Mouse (Mus musculus): ENCODE data around the gene Ubn1. TPM values are rescaled to one million over a fixed set of nuclear protein-coding genes. Genes with fewer than 3 reads are reported as not detected.

Gene Ubn1
- polyA plus RNA-seq, 1 experiment from 2014 or later: 16.0 TPM

DNA sequence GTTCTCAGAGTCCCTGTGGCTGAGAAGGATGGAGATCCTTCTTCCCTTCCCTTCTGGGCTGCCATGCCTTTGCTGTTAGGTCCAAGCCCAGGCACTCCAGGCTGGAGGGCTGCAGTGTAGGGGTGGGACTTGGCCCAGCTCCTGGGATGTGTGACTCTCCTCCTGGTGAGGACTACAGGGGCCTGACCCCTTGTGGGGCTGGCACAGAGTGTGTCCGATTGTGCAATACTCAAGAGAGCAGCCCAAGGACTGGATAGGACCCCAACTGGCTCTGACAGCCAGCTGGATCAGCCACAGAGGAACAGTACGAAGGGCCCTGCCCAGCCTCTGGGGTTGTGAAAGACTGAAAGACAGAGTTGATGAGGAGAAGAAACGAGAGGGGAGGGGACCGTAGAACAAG is 80.9 kb downstream of the Ubn1 start:
- 12% methylated on average over 4 of the region's 4 CpGs for WGBS
- no peak overlapping the region for H3K4me3 ChIP-seq
- no peaks in the 10 kb centered on the region for H3K9me3 ChIP-seq
- no peak overlapping the region for H3K9ac ChIP-seq
- peaks cover 72% of the 10 kb centered on the region for H3K27me3 ChIP-seq
- no peaks in the 10 kb centered on the region for H3K36me3 ChIP-seq
- H3K4me2 ChIP-seq: no peak overlapping the region
- ATAC-seq (ENCODE audit: low FRiP score): no peak
- H3K4me1 ChIP-seq (replicated peaks): peaks cover 16% of the 10 kb centered on the region
- no peak overlapping the region for H3K27ac ChIP-seq

GRCm38 (mm10) chr16:5131251-5131922 is 81.5 kb downstream of the Ubn1 start:
- Histone ChIP-seq H3K36me3 (no peaks in the 10 kb centered on the region), H3K27ac (no peak overlapping the region), H3K9ac (no peak overlapping the region), H3K27me3 (peaks cover 77% of the 10 kb centered on the region), H3K4me2 (peak overlapping the region; percentile 54), H3K4me1 (replicated peaks) (peaks cover 16% of the 10 kb centered on the region), H3K9me3 (no peaks in the 10 kb centered on the region), H3K4me3 (0 out of 2 replicates have a peak overlapping the region, but pooled peaks have one; percentile 36)
- ATAC-seq (ENCODE audit: low FRiP score): no peak
- WGBS: 3% methylated on average over 25 of the region's 25 CpGs

- WGBS: 1% methylated on average over 39 of the region's 39 CpGs
These were observed 82.5 kb downstream of the Ubn1 start, which contains the start of gene Ppl for GRCm38 (mm10) chr16:5132401-5132801. TSS of gene Ppl (minus strand) at chr16:5132421.

GRCm38 (mm10) chr16:5134623-5135330 is 84.9 kb downstream of the Ubn1 start:
- Histone ChIP-seq H3K4me3 (no peak overlapping the region), H3K9me3 (no peaks in the 10 kb centered on the region), H3K27ac (no peak overlapping the region), H3K9ac (no peak overlapping the region), H3K4me2 (no peak overlapping the region), H3K36me3 (no peaks in the 10 kb centered on the region), H3K4me1 (replicated peaks) (peaks cover 16% of the 10 kb centered on the region), H3K27me3 (peaks cover 65% of the 10 kb centered on the region)
- 0 out of 2 replicates have a peak, but pooled peaks have one; percentile 17 for ATAC-seq (ENCODE audit: low FRiP score)
- WGBS: 83% methylated on average over 13 of the region's 14 CpGs

More at GRCm38 (mm10) chr16:5132401-5132801, 82.5 kb downstream of the Ubn1 start, which contains the start of gene Ppl:
- H3K27me3 ChIP-seq: peaks cover 79% of the 10 kb centered on the region
- no peak for ATAC-seq (ENCODE audit: low FRiP score)
- H3K36me3 ChIP-seq: no peaks in the 10 kb centered on the region
- H3K4me3 ChIP-seq: peak within 1 kb of the TSS; percentile 36
- H3K9ac ChIP-seq: no peak within 1 kb of the TSS; the same call in 1 of the 2 replicates
- no peaks in the 10 kb centered on the region for H3K9me3 ChIP-seq
- peak within 1 kb of the TSS; percentile 54 for H3K4me2 ChIP-seq
- no peak within 1 kb of the TSS for H3K27ac ChIP-seq
- peaks cover 16% of the 10 kb centered on the region for H3K4me1 ChIP-seq (replicated peaks)

DNA sequence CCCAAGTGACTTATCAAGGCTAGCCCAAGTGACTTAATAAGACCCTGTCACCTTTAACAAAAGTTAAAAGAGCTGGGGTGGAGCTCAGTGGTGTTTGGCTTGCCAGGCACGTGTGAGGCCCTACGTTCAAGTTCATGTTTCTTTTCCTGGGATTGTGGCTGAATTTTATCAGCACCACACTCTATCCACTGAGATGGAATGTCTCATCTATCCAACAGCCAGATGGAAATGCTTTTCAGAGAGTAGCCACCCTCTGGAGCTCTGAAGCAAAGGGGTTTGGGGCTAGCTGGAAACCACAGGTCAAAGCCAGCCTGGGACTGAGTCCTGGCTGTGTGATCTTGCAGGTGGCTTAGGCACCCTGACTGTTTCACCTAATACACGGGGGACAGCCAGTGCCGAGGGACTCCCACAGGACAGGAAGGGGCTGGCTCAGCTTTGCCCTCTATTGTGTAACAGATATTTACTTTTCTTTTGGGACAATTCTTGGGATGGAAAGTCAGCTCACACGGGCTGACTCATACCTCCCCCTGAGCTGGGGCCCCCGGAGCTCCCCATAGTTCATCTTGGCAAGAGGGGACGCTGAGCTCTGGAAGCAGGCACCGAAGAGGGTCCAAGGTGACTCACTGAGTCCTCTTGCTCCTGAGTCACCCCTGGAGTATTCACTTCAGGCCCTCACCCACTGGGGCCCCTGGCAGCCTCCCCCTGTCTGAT is 85.8 kb downstream of the Ubn1 start:
- ATAC-seq (ENCODE audit: low FRiP score): no peak
- Histone ChIP-seq H3K4me2 (no peak overlapping the region), H3K4me1 (replicated peaks) (peaks cover 16% of the 10 kb centered on the region), H3K9ac (no peak overlapping the region), H3K4me3 (no peak overlapping the region), H3K36me3 (no peaks in the 10 kb centered on the region), H3K27me3 (peaks cover 56% of the 10 kb centered on the region), H3K27ac (no peak overlapping the region), H3K9me3 (no peaks in the 10 kb centered on the region)
- WGBS: 70% methylated on average over 8 of the region's 8 CpGs

Other genes with a start within 250 kb of the Ubn1 start
- gene 4930562C15Rik, start 214.6 kb upstream of the Ubn1 start, polyA plus RNA-seq (2015; fragmentation: Nextera tagmentation; extraction: Ambion mirVana): 0.65 TPM in 2 replicates
- 53.7 and 54.1 TPM in 2 replicates for gene Ubald1, start 169.7 kb upstream of the Ubn1 start, polyA plus RNA-seq (2015; fragmentation: Nextera tagmentation; extraction: Ambion mirVana)
- gene Mgrn1, start 163.8 kb upstream of the Ubn1 start, polyA plus RNA-seq (2015; fragmentation: Nextera tagmentation; extraction: Ambion mirVana): 107 and 115 TPM in 2 replicates
- 128 and 131 TPM in 2 replicates for gene Nudt16l1, start 111.3 kb upstream of the Ubn1 start, polyA plus RNA-seq (2015; fragmentation: Nextera tagmentation; extraction: Ambion mirVana)
- gene Anks3, start 85.9 kb upstream of the Ubn1 start, polyA plus RNA-seq (2015; fragmentation: Nextera tagmentation; extraction: Ambion mirVana): 73.4 and 77.6 TPM in 2 replicates
- gene Sept12, start 52.2 kb upstream of the Ubn1 start, polyA plus RNA-seq (2015; fragmentation: Nextera tagmentation; extraction: Ambion mirVana): not detected in 2 replicates
- 3.1 and 4.6 TPM in 2 replicates for gene Smim22, start 42.8 kb upstream of the Ubn1 start, polyA plus RNA-seq (2015; fragmentation: Nextera tagmentation; extraction: Ambion mirVana)
- gene Rogdi, start 36.5 kb upstream of the Ubn1 start, polyA plus RNA-seq (2015; fragmentation: Nextera tagmentation; extraction: Ambion mirVana): 153 and 161 TPM in 2 replicates
- gene Glyr1, start 194 bp upstream of the Ubn1 start, polyA plus RNA-seq (2015; fragmentation: Nextera tagmentation; extraction: Ambion mirVana): 206 and 209 TPM in 2 replicates
- 0.25 TPM in 2 replicates for gene Ppl, start 82.4 kb downstream of the Ubn1 start, polyA plus RNA-seq (2015; fragmentation: Nextera tagmentation; extraction: Ambion mirVana)
- 0.66 and 0.76 TPM in 2 replicates for gene Sec14l5, start 97.1 kb downstream of the Ubn1 start, polyA plus RNA-seq (2015; fragmentation: Nextera tagmentation; extraction: Ambion mirVana)
- 11.9 and 12.1 TPM in 2 replicates for gene Nagpa, start 154.0 kb downstream of the Ubn1 start, polyA plus RNA-seq (2015; fragmentation: Nextera tagmentation; extraction: Ambion mirVana)
- gene AU021092, start 172.2 kb downstream of the Ubn1 start, polyA plus RNA-seq (2015; fragmentation: Nextera tagmentation; extraction: Ambion mirVana): 12.7 and 14.9 TPM in 2 replicates
- 36.2 and 38.1 TPM in 2 replicates for gene Alg1, start 183.6 kb downstream of the Ubn1 start, polyA plus RNA-seq (2015; fragmentation: Nextera tagmentation; extraction: Ambion mirVana)
- 8.9 and 11.4 TPM in 2 replicates for gene Eef2kmt, start 205.9 kb downstream of the Ubn1 start, polyA plus RNA-seq (2015; fragmentation: Nextera tagmentation; extraction: Ambion mirVana)